Mouse (Mus musculus): Measurements from ENCODE around the gene Ago3.

DNA sequence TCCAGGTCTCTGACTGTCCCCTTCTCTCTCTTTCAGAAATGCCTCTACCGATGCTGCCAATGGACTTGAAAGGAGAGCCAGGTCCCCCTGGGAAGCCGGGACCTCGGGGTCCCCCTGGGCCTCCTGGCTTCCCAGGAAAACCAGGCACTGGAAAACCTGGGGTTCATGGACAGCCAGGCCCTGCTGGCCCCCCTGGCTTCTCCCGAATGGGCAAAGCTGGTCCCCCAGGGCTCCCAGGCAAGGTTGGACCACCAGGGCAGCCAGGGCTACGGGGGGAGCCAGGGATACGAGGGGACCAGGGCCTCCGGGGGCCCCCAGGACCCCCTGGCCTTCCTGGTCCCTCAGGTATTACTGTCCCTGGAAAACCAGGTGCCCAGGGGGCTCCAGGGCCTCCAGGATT, 119.0 kb downstream of the Ago3 start:
- TF ChIP-seq CTCF (IDR thresholded peaks at IDR 0.05; ENCODE audit: low read depth, low read length) (no peak), POLR2A (IDR thresholded peaks at IDR 0.05; ENCODE audit: insufficient read depth, low read length) (no peak), EP300 (IDR thresholded peaks at IDR 0.05; ENCODE audit: insufficient read depth, low read depth, low read length) (no peak)
